ENCODE assay signal across 8 mouse cellular contexts in genomic region chr13:55444937-55445315, GRCm38 (mm10). TPM values are rescaled to one million over a fixed set of nuclear protein-coding genes. Genes with fewer than 3 reads are reported as not detected.
DNase-seq lines count a peak whose midpoint lies in the region; ATAC-seq lines count a peak whose summit lies in the region.

Gene Grk6 (plus strand): TSS chr13:55445072.

- H3K9ac ChIP-seq in forebrain, embryonic 14.5 days (ENCODE audit: low read length), result peak within 1 kb of the TSS; percentile 95
- peak within 1 kb of the TSS; percentile 96 for H3K9ac ChIP-seq in neural tube, embryonic 15.5 days (replicated peaks)

- peak within 1 kb of the TSS; percentile 83 for H3K4me2 ChIP-seq in forebrain, embryonic 14.5 days (ENCODE audit: low read length)
- peak within 1 kb of the TSS; percentile 87 for H3K4me2 ChIP-seq in neural tube, embryonic 15.5 days

- H3K27me3 ChIP-seq in forebrain, embryonic 14.5 days (replicated peaks; ENCODE audit: control insufficient read depth, insufficient read depth, low read length), result no peaks in the 10 kb centered on the region
- H3K27me3 ChIP-seq in neural tube, embryonic 15.5 days (replicated peaks), result no peaks in the 10 kb centered on the region

- ATAC-seq in forebrain, embryonic 14.5 days, result peak; percentile 97
- peak; percentile 96 for ATAC-seq in neural tube, embryonic 15.5 days (ENCODE audit: low FRiP score)

- peaks cover 11% of the 10 kb centered on the region for H3K4me1 ChIP-seq in forebrain, embryonic 14.5 days (ENCODE audit: control insufficient read depth, insufficient read depth, low read length)
- peaks cover 38% of the 10 kb centered on the region for H3K4me1 ChIP-seq in neural tube, embryonic 15.5 days

- peaks cover 2% of the 10 kb centered on the region; the same call in 1 of the 2 replicates for H3K36me3 ChIP-seq in forebrain, embryonic 14.5 days (ENCODE audit: control insufficient read depth, insufficient read depth, low read length)
- peaks cover 3% of the 10 kb centered on the region; the same call in 1 of the 2 replicates for H3K36me3 ChIP-seq in neural tube, embryonic 15.5 days

- peak; percentile 99 for DNase-seq in ES-CJ7 (ENCODE audit: low read depth, low spot score)
- peak; percentile 100 for DNase-seq in cerebellum, adult 11 months
- peak; percentile 100 for DNase-seq in forebrain, embryonic 14.5 days (ENCODE audit: low spot score)
- DNase-seq in heart, postnatal 14 days, result peak; percentile 98
- DNase-seq in layer of hippocampus, adult 11-12 months (ENCODE audit: low spot score), result peak; percentile 100
- peak; percentile 100 for DNase-seq in lung, adult 18-20 months
- DNase-seq in testis, postnatal 14 days (ENCODE audit: low spot score), result peak; percentile 99

- under 1% methylated on average over 32 of the region's 35 CpGs for WGBS in forebrain, embryonic 14.5 days
- WGBS in neural tube, embryonic 15.5 days, result 0% methylated on average over 29 of the region's 35 CpGs

- H3K4me3 ChIP-seq in forebrain, embryonic 14.5 days (ENCODE audit: low read depth, low read length), result peak within 1 kb of the TSS; percentile 86
- peak within 1 kb of the TSS; percentile 90 for H3K4me3 ChIP-seq in neural tube, embryonic 15.5 days (replicated peaks)

- H3K9me3 ChIP-seq in forebrain, embryonic 14.5 days (replicated peaks; ENCODE audit: control insufficient read depth, low read length), result no peaks in the 10 kb centered on the region
- no peaks in the 10 kb centered on the region for H3K9me3 ChIP-seq in neural tube, embryonic 15.5 days (replicated peaks)

- intact Hi-C loops in heart, postnatal 14 days (cut with DNase I), result no loop called here

- H3K27ac ChIP-seq in forebrain, embryonic 14.5 days (ENCODE audit: low read depth, low read length), result peak within 1 kb of the TSS; percentile 93
- peak within 1 kb of the TSS; percentile 95 for H3K27ac ChIP-seq in neural tube, embryonic 15.5 days (replicated peaks)

RNA-seq across cellular contexts. Expression of gene Grk6, which starts in this region (rescaled TPM):
- polyA plus RNA-seq in forebrain, embryonic 14.5 days (2014; fragmentation: Nextera tagmentation; extraction: Ambion mirVana), result 25.0 and 28.9 TPM in 2 replicates
- total RNA-seq in heart, postnatal 14 days (2021), result 10 to 100 TPM; 24.3 to 27.2 TPM
- 34.2 and 38.4 TPM in 2 replicates for polyA plus RNA-seq in neural tube, embryonic 15.5 days (2015; fragmentation: Nextera tagmentation; extraction: Ambion mirVana)

Comparison
In these comparisons a context has a peak if more than half of its experiments do, and no peak if none do; other contexts are left out.
1. Peak in every context shown above with its lines: DNase-seq, ATAC-seq, H3K4me3 ChIP-seq and H3K27ac ChIP-seq.